Mouse (Mus musculus) stomach, embryonic 16.5 days (tissue): ENCODE measurements at regions not wholly inside any gene's neighbourhood (a gene's known extent, or its start where the extent isn't known, plus 50 kb on each side); places are given as distances from the start of the nearest gene placed in this dataset.

Experiments
- ATAC-seq: fragments of 200-750 bp; cut with Nextera tagmentation; 2 replicates; pipeline ENCODE4 v1.8.0; 2017; ENCODE audit warnings: moderate number of reproducible peaks, moderate TSS enrichment; ENCODE audit not compliant: insufficient read depth, low FRiP score
- H3K27ac ChIP-seq: fragments of 300-500 bp; sonication (generic); 2 replicates; pipeline ENCODE4 v1.5.1; 2014; ENCODE audit warnings: low read length
- H3K27me3 ChIP-seq: fragments of 300-500 bp; sonication (generic); 2 replicates; pipeline ENCODE4 v1.6.1; 2014; ENCODE audit warnings: low read length, control low read depth, mixed read lengths; ENCODE audit not compliant: control insufficient read depth, insufficient read depth
- H3K36me3 ChIP-seq: fragments of 300-500 bp; sonication (generic); 2 replicates; pipeline ENCODE4 v1.6.1; 2014; ENCODE audit warnings: low read length; ENCODE audit not compliant: control insufficient read depth, insufficient read depth
- H3K4me1 ChIP-seq: fragments of 300-500 bp; sonication (generic); 2 replicates; pipeline ENCODE4 v1.6.1; 2014; ENCODE audit warnings: low read length, control low read depth, mixed read lengths; ENCODE audit not compliant: control insufficient read depth, insufficient read depth
- H3K4me2 ChIP-seq: fragments of 300-500 bp; sonication (generic); 2 replicates; pipeline ENCODE4 v1.6.1; 2014; ENCODE audit warnings: low read depth, low read length, mixed read lengths
- H3K4me3 ChIP-seq: fragments of 300-500 bp; sonication (generic); replicated peaks from 2 replicates; pipeline ENCODE4 v1.5.1; 2014; ENCODE audit warnings: mild to moderate bottlenecking, low read length
- H3K9ac ChIP-seq: fragments of 300-500 bp; sonication (generic); 2 replicates; pipeline ENCODE4 v1.6.1; 2014; ENCODE audit warnings: low read length
- H3K9me3 ChIP-seq: fragments of 300-500 bp; sonication (generic); replicated peaks from 2 replicates; pipeline ENCODE4 v1.6.1; 2016; ENCODE audit warnings: low read length, control low read depth; ENCODE audit not compliant: control insufficient read depth
- WGBS: fragments of 180-500 bp; shearing (Covaris S2); extraction: QIAGEN DNeasy Blood & Tissue Kit; methylation state at CpG from one replicate; pipeline ENCODE4 v1.1.7; 2014; 5-methylcytosine and 5-hydroxymethylcytosine counted together

DNA sequence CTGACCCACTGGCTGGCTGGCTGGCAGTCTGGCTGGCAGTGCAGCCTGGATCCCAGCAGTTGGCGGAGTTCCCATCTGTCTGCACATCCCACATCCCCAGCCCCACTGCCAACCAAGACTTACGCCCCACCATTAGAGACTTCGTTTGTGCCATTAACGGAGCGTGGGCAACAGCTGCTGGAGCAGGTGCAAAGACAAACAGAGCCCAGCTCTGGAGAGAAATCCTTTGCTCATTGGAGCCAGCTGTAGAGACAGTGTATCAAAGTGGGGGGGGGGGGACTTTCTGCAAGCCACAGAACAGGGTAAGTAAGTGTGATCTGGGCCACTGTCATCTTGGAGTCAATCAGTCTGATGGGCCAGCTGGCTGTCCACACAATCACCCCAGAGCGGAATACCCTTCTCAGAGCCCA lies 52.3 kb downstream of the Rplp1 start:
- Histone ChIP-seq H3K9me3 (no peaks in the 10 kb centered on the region), H3K4me3 (no peak overlapping the region), H3K27me3 (no peaks in the 10 kb centered on the region), H3K4me1 (peaks cover 11% of the 10 kb centered on the region), H3K36me3 (no peaks in the 10 kb centered on the region), H3K9ac (no peak overlapping the region), H3K27ac (no peak overlapping the region), H3K4me2 (no peak overlapping the region)
- WGBS: 83% methylated on average over 6 of the region's 6 CpGs
- ATAC-seq: peak; percentile 17; the same call in 1 of the 2 replicates

- Histone ChIP-seq H3K36me3 (no peaks in the 10 kb centered on the region), H3K27me3 (no peaks in the 10 kb centered on the region), H3K9me3 (no peaks in the 10 kb centered on the region), H3K9ac (no peak overlapping the region), H3K4me2 (no peak overlapping the region), H3K4me1 (peaks cover 11% of the 10 kb centered on the region), H3K27ac (no peak overlapping the region), H3K4me3 (no peak overlapping the region)
- ATAC-seq: no peak; the same call in 1 of the 2 replicates
- 20% methylated on average over 2 of the region's 2 CpGs for WGBS
These were observed 54.2 kb downstream of the Rplp1 start for GRCm38 (mm10) chr9:61860147-61860546.

- no peaks in the 10 kb centered on the region for H3K9me3 ChIP-seq
- H3K27me3 ChIP-seq: no peaks in the 10 kb centered on the region
- H3K4me2 ChIP-seq: no peak overlapping the region; the same call in 1 of the 2 replicates
- no peak overlapping the region for H3K4me3 ChIP-seq
- 18% methylated on average over 6 of the region's 6 CpGs for WGBS
- H3K27ac ChIP-seq: no peak overlapping the region
- 0 out of 2 replicates have a peak overlapping the region, but pooled peaks have one; percentile 48 for H3K9ac ChIP-seq
- peaks cover 11% of the 10 kb centered on the region for H3K4me1 ChIP-seq
- no peak for ATAC-seq
- H3K36me3 ChIP-seq: no peaks in the 10 kb centered on the region
These were observed 54.9 kb downstream of the Rplp1 start for GRCm38 (mm10) chr9:61859438-61859837.

DNA sequence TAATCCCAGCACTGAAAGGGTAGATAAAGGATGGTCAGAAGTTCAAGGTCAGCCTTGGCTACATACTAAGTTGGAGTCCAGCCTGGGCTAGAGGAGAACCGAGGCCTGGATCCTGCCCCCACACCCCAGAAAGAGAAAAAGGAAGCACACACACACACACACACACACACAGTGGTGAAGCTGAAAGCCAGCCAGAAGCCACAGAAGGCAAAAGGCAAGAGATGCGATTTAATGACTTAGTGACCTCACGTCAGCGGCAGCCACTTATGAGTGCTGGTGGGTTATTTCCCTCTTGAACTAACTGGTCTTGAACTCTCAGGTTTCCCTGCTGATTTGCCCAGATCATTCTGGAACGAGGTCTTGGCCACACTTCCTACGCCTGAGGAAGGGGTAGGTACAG lies 56.5 kb downstream of the Rplp1 start:
- Histone ChIP-seq H3K27me3 (no peaks in the 10 kb centered on the region), H3K4me2 (no peak overlapping the region), H3K36me3 (no peaks in the 10 kb centered on the region), H3K27ac (no peak overlapping the region), H3K4me3 (no peak overlapping the region), H3K4me1 (peaks cover 11% of the 10 kb centered on the region), H3K9me3 (no peaks in the 10 kb centered on the region), H3K9ac (no peak overlapping the region)
- 79% methylated on average over 6 of the region's 6 CpGs for WGBS
- no peak for ATAC-seq

DNA sequence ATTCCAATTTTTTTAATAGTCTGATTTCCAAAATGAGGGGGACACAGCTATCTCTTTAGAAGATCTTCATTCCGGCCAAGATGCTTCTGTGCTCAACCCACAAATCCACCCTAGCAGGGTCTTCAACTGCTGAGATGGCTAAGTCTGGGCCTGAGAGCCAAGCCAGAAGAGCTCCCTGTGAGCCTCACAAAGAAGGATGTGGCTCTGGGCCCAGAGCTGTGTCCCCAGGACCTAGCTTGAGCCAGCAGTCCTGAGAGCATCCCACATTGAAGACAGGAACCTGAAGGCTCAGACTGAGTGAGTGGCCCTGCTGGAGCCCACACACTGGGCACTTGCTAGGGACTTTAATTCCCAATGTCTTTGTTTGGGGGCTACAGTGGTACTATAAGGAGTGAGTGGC lies 57.7 kb downstream of the Rplp1 start:
- Histone ChIP-seq H3K4me2 (no peak overlapping the region), H3K4me3 (no peak overlapping the region), H3K9me3 (no peaks in the 10 kb centered on the region), H3K27me3 (no peaks in the 10 kb centered on the region), H3K4me1 (peaks cover 11% of the 10 kb centered on the region), H3K36me3 (no peaks in the 10 kb centered on the region), H3K27ac (no peak overlapping the region), H3K9ac (no peak overlapping the region)
- WGBS: 76% methylated on average over 1 of the region's 1 CpGs
- no peak for ATAC-seq

GRCm38 (mm10) chr9:61855686-61856085 lies 58.7 kb downstream of the Rplp1 start:
- Histone ChIP-seq H3K4me1 (peaks cover 11% of the 10 kb centered on the region), H3K27me3 (no peaks in the 10 kb centered on the region), H3K9me3 (no peaks in the 10 kb centered on the region), H3K9ac (no peak overlapping the region), H3K4me3 (no peak overlapping the region), H3K27ac (no peak overlapping the region), H3K4me2 (no peak overlapping the region), H3K36me3 (no peaks in the 10 kb centered on the region)
- ATAC-seq: no peak
- 87% methylated on average over 11 of the region's 11 CpGs for WGBS

DNA sequence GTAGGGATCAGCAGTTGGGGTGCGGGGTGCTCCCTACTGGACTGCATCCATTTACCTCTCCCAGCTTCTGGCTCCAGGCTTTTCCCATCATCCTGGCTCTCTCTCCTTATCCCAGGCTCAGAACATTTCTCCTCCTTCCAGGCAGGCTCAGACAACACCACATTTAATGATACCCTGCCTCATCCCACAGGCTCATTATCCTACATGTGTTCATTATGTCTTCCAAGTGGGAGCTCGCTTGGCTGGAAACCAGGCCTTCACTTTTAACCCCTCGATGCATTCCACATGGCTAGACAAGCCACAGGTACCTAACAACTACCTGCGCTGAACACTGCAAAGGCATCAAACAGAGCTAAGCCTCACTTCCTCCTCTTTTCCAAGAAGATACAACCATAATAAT lies 60.5 kb downstream of the Rplp1 start:
- WGBS: 74% methylated on average over 4 of the region's 4 CpGs
- Histone ChIP-seq H3K4me2 (no peak overlapping the region), H3K4me1 (no peaks in the 10 kb centered on the region), H3K36me3 (no peaks in the 10 kb centered on the region), H3K27me3 (no peaks in the 10 kb centered on the region), H3K27ac (no peak overlapping the region), H3K4me3 (no peak overlapping the region), H3K9me3 (no peaks in the 10 kb centered on the region), H3K9ac (no peak overlapping the region)
- ATAC-seq: no peak

DNA sequence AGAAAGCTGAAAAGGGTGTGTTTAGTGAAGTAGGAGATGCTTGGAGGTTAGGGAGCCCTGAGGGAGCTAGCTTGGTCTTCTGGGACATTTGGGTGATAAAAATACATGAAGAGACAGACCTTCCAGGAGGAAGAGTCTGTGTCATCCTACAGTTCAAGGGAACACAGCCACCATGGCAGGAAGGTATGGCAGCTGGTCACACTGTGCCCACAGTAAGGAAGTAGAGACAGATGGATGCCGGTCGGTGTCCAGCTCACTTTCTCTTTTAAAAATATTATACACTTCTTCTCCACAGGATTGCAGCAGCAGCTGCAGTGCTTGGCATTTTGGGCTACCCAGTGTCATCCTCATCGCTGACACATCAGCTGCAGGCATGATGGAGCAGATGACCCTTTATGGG lies 63.0 kb downstream of the Rplp1 start:
- no peak overlapping the region for H3K4me3 ChIP-seq
- H3K27me3 ChIP-seq: no peaks in the 10 kb centered on the region
- ATAC-seq: no peak
- H3K9me3 ChIP-seq: no peaks in the 10 kb centered on the region
- no peak overlapping the region for H3K9ac ChIP-seq
- no peak overlapping the region for H3K27ac ChIP-seq
- no peaks in the 10 kb centered on the region for H3K36me3 ChIP-seq
- no peak overlapping the region for H3K4me2 ChIP-seq
- H3K4me1 ChIP-seq: no peaks in the 10 kb centered on the region
- 98% methylated on average over 3 of the region's 3 CpGs for WGBS

DNA sequence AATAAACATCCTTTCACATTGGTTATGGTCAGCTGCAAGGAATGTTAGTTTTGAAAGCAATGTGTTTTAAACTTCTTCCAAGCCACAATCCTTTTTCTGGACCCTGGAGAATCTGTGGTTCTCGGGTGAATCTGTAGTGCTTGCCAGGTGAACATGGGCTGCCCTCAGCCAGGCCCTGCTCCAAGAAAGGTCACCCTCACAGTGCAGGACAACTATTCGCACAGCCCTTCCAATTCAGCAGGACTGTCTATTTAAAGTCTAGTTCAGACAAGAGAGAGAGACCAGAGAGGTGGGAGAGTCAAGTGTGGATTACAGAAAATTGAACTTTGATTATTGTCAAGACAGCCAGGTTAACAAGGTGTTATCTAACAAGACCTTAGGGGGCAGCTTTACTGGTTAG lies 65.9 kb downstream of the Rplp1 start:
- no peak overlapping the region for H3K4me3 ChIP-seq
- no peaks in the 10 kb centered on the region for H3K4me1 ChIP-seq
- 65% methylated on average over 2 of the region's 2 CpGs for WGBS
- H3K36me3 ChIP-seq: no peaks in the 10 kb centered on the region
- H3K9me3 ChIP-seq: no peaks in the 10 kb centered on the region
- no peak overlapping the region for H3K4me2 ChIP-seq
- H3K9ac ChIP-seq: no peak overlapping the region
- no peak for ATAC-seq
- H3K27me3 ChIP-seq: no peaks in the 10 kb centered on the region
- H3K27ac ChIP-seq: no peak overlapping the region

DNA sequence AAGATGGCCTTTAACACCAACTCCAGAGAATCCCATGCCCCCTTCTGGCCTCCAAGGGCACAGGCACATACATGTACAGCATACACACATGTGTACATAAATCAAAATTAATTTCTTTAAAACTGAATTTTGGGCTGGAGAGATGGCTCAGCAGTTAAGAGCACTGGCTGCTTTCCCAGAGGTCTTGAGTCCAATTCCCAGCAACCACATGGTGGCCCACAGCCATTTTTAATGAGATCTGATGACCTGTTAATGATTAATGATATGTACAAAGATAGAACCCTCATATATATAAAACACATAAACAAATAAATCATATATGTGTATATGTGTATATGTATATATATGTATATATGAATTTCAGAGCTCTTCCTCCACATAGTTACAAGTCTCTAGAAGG lies 66.8 kb downstream of the Rplp1 start:
- no peak overlapping the region for H3K9ac ChIP-seq
- H3K27ac ChIP-seq: no peak overlapping the region
- no peaks in the 10 kb centered on the region for H3K4me1 ChIP-seq
- no peaks in the 10 kb centered on the region for H3K27me3 ChIP-seq
- H3K4me3 ChIP-seq: no peak overlapping the region
- no peaks in the 10 kb centered on the region for H3K9me3 ChIP-seq
- H3K36me3 ChIP-seq: no peaks in the 10 kb centered on the region
- H3K4me2 ChIP-seq: no peak overlapping the region
- no peak for ATAC-seq
